Mouse (Mus musculus) heart, embryonic 16.5 days (tissue): Measurements from ENCODE around the gene Ccdc188. TPM values are rescaled to one million over a fixed set of nuclear protein-coding genes. Genes with fewer than 3 reads are reported as not detected.
"Not testable (repeated sequence)": the region's sequence is repeated elsewhere in the genome, so short reads cannot be mapped to it uniquely, and the experiment has no call there.

Source experiments
- ATAC-seq: fragments of 200-750 bp; cut with Nextera tagmentation; replicated peaks from 2 replicates; pipeline ENCODE4 v1.8.0; 2017; ENCODE audit warnings: moderate number of reproducible peaks; ENCODE audit not compliant: insufficient read depth, low FRiP score; ENCODE audit errors: extremely low read depth
- H3K27ac ChIP-seq: fragments of 300-500 bp; sonication (generic); 2 replicates; pipeline ENCODE4 v1.5.1; 2014; ENCODE audit warnings: mild to moderate bottlenecking, low read length, control low read depth, moderate library complexity
- H3K27me3 ChIP-seq: fragments of 300-500 bp; sonication (generic); 2 replicates; pipeline ENCODE4 v1.6.1; 2014; ENCODE audit warnings: low read length, mixed read lengths; ENCODE audit not compliant: control insufficient read depth, insufficient read depth
- H3K36me3 ChIP-seq: fragments of 300-500 bp; sonication (generic); 2 replicates; pipeline ENCODE4 v1.6.1; 2014; ENCODE audit not compliant: control insufficient read depth, insufficient read depth
- H3K4me1 ChIP-seq: fragments of 300-500 bp; sonication (generic); 2 replicates; pipeline ENCODE4 v1.6.1; 2014; ENCODE audit warnings: low read length, mixed read lengths; ENCODE audit not compliant: control insufficient read depth, insufficient read depth
- H3K4me2 ChIP-seq: fragments of 300-500 bp; sonication (generic); 2 replicates; pipeline ENCODE4 v1.6.1; 2014; ENCODE audit warnings: low read depth, mild to moderate bottlenecking, control low read depth, low read length
- H3K4me3 ChIP-seq: fragments of 300-500 bp; sonication (generic); 2 replicates; pipeline ENCODE4 v1.5.1; 2014; ENCODE audit warnings: mild to moderate bottlenecking, control low read depth, low read length
- H3K9ac ChIP-seq: fragments of 300-500 bp; sonication (generic); 2 replicates; pipeline ENCODE4 v1.6.1; 2014; ENCODE audit warnings: low read length, control low read depth
- H3K9me3 ChIP-seq: fragments of 300-500 bp; sonication (generic); replicated peaks from 2 replicates; pipeline ENCODE4 v1.6.1; 2016; ENCODE audit warnings: low read length; ENCODE audit not compliant: control insufficient read depth
- WGBS: fragments of 180-500 bp; shearing (Covaris S2); extraction: QIAGEN DNeasy Blood & Tissue Kit; methylation state at CpG from one replicate; pipeline ENCODE4 v1.1.7; 2014; 5-methylcytosine and 5-hydroxymethylcytosine counted together
- polyA plus RNA-seq: library from polyadenylated mRNA; unstranded; fragments of >200 nt; fragmentation: Nextera tagmentation; extraction: Ambion mirVana; gene quantifications from 2 replicates; pipeline ENCODE4 v1.2.1, GENCODE M21; 2015

Gene Ccdc188
- polyA plus RNA-seq, 1 experiment from 2014 or later, result not detected

DNA sequence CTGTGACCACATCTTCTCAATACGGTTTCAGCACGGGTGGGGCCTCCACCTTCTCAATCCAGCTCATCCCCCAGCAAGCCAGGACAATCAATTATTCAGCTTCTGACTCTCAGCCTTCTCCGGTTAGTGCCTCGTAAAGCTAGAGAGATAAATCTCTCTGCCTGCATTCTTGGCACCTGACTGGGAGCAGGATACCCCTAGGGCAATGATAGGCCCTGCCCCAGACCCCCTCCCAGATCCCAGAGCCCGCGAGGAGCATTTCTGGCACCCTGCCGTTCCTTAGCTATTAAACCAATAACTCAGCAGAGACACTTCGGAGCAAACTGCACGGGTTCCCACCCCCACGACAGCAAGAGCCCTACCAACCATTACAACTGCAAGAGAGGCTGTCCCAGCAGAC lies 36.3 kb upstream of the Ccdc188 start:
- Histone ChIP-seq H3K4me3 (no peak overlapping the region), H3K4me2 (no peak overlapping the region), H3K4me1 (peaks cover 3% of the 10 kb centered on the region), H3K9ac (no peak overlapping the region), H3K27ac (no peak overlapping the region), H3K9me3 (no peaks in the 10 kb centered on the region), H3K36me3 (no peaks in the 10 kb centered on the region), H3K27me3 (0 out of 2 replicates have a peak, but pooled peaks cover 2% of the 10 kb centered on the region)
- WGBS, result 49% methylated on average over 10 of the region's 10 CpGs
- no peak for ATAC-seq

GRCm38 (mm10) chr16:18182766-18183165 lies 34.9 kb upstream of the Ccdc188 start:
- Histone ChIP-seq H3K27me3 (no peaks in the 10 kb centered on the region), H3K4me1 (peaks cover 15% of the 10 kb centered on the region), H3K27ac (no peak overlapping the region), H3K9me3 (no peaks in the 10 kb centered on the region), H3K4me2 (no peak overlapping the region), H3K36me3 (no peaks in the 10 kb centered on the region), H3K9ac (no peak overlapping the region), H3K4me3 (no peak overlapping the region)
- ATAC-seq, result no peak
- 77% methylated on average over 8 of the region's 8 CpGs for WGBS

DNA sequence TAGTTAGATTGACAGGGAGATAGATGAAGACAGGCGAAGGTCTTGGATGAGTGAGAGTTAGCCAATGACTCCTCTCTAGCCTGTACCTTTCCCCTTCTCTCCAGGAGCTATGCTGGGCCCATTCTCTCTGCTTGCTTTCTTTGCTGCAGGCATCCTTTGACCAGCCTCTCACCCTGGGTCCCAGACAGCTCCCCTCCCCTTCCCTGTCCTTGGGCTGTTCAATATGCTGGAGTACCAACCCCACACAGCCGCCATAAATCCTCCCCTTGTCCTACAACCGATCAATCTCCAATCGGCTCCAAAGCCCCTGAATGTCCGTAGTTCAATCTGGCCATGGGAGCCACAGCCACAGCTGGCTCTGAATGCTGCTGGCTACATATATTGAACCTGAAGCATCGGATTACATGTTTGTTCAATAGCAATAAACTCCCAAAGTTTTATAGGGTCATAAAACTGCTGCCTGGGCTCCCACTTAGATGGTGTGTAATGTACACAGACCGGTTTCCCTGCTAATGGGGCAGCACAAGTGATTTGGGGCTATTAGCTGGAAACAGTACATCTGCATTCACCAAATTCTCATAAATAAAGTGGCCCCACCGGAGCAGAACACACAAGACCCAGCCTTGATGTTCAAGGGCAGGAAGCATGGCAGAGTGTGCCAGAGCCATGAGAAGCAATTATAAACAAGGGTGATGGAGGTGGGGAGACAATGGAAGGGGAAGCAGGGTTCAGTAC lies 31.8 kb upstream of the Ccdc188 start:
- H3K27me3 ChIP-seq, result no peaks in the 10 kb centered on the region
- H3K4me2 ChIP-seq, result no peak overlapping the region
- H3K9ac ChIP-seq, result no peak overlapping the region
- 92% methylated on average over 8 of the region's 8 CpGs for WGBS
- peaks cover 7% of the 10 kb centered on the region for H3K9me3 ChIP-seq
- no peak overlapping the region for H3K27ac ChIP-seq
- peaks cover 15% of the 10 kb centered on the region for H3K4me1 ChIP-seq
- no peak for ATAC-seq
- no peak overlapping the region for H3K4me3 ChIP-seq
- no peaks in the 10 kb centered on the region for H3K36me3 ChIP-seq

- ATAC-seq, result no peak
These were observed 30.9 kb upstream of the Ccdc188 start for GRCm38 (mm10) chr16:18186798-18187197.

GRCm38 (mm10) chr16:18187221-18187620 lies 30.5 kb upstream of the Ccdc188 start:
- Histone ChIP-seq H3K27me3 (no peaks in the 10 kb centered on the region), H3K27ac (peak overlapping the region; percentile 41), H3K4me3 (no peak overlapping the region), H3K36me3 (no peaks in the 10 kb centered on the region), H3K9ac (no peak overlapping the region), H3K4me2 (no peak overlapping the region), H3K4me1 (peaks cover 12% of the 10 kb centered on the region), H3K9me3 (peaks cover 7% of the 10 kb centered on the region)
- ATAC-seq, result no peak
- WGBS, result 40% methylated on average over 3 of the region's 3 CpGs

More at GRCm38 (mm10) chr16:18186798-18187197, 30.9 kb upstream of the Ccdc188 start:
- Histone ChIP-seq H3K9ac (no peak overlapping the region), H3K36me3 (no peaks in the 10 kb centered on the region), H3K27ac (peak overlapping the region; percentile 41), H3K4me1 (peaks cover 12% of the 10 kb centered on the region), H3K4me2 (no peak overlapping the region), H3K4me3 (no peak overlapping the region), H3K27me3 (no peaks in the 10 kb centered on the region), H3K9me3 (peaks cover 7% of the 10 kb centered on the region)
- 41% methylated on average over 4 of the region's 4 CpGs for WGBS

DNA sequence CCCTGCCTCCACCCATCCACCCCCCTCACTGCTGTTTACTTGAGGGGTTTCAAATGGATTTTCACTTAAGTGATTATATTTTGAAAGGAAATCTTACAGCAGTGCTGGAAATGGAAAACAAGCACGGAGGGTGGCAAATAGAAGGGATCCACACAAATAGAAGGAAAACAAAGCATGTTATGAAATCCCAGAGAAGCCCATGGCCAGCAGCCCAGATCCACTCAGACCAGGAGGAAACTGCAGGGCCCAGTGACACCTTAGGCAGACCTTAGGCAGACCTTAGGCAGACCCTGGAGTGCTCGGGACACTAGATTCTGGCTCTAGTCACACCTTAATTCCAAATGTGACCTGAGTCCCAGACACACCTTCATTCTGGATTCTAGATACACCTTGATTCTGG lies 26.7 kb upstream of the Ccdc188 start:
- Histone ChIP-seq H3K4me1 (peaks cover 12% of the 10 kb centered on the region), H3K4me3 (no peak overlapping the region), H3K9me3 (peaks cover 7% of the 10 kb centered on the region), H3K4me2 (no peak overlapping the region), H3K9ac (no peak overlapping the region), H3K27me3 (no peaks in the 10 kb centered on the region; the same call in 1 of the 2 replicates), H3K36me3 (no peaks in the 10 kb centered on the region), H3K27ac (no peak overlapping the region)
- no peak for ATAC-seq
- WGBS, result 79% methylated on average over 2 of the region's 2 CpGs

GRCm38 (mm10) chr16:18194208-18194985 lies 23.3 kb upstream of the Ccdc188 start:
- no peaks in the 10 kb centered on the region for H3K9me3 ChIP-seq
- ATAC-seq, result no peak
- no peak overlapping the region for H3K4me3 ChIP-seq
- no peak overlapping the region for H3K4me2 ChIP-seq
- H3K27me3 ChIP-seq, result no peaks in the 10 kb centered on the region; the same call in 1 of the 2 replicates
- no peak overlapping the region for H3K27ac ChIP-seq
- H3K4me1 ChIP-seq, result no peaks in the 10 kb centered on the region; the same call in 1 of the 2 replicates
- H3K9ac ChIP-seq, result no peak overlapping the region
- H3K36me3 ChIP-seq, result no peaks in the 10 kb centered on the region
- WGBS, result 69% methylated on average over 15 of the region's 15 CpGs

- ATAC-seq, result no peak; the same call in 1 of the 2 replicates
- WGBS, result 54% methylated on average over 5 of the region's 5 CpGs
- Histone ChIP-seq H3K4me1 (no peaks in the 10 kb centered on the region; the same call in 1 of the 2 replicates), H3K4me3 (no peak overlapping the region), H3K9me3 (no peaks in the 10 kb centered on the region), H3K27me3 (no peaks in the 10 kb centered on the region; the same call in 1 of the 2 replicates), H3K27ac (no peak overlapping the region), H3K9ac (no peak overlapping the region; the same call in 1 of the 2 replicates), H3K36me3 (no peaks in the 10 kb centered on the region), H3K4me2 (no peak overlapping the region)
These were observed 22.6 kb upstream of the Ccdc188 start for GRCm38 (mm10) chr16:18195068-18195467.

- 57% methylated on average over 3 of the region's 3 CpGs for WGBS
- H3K36me3 ChIP-seq, H3K4me1 ChIP-seq, H3K9ac ChIP-seq, H3K27me3 ChIP-seq, H3K27ac ChIP-seq, H3K9me3 ChIP-seq, H3K4me2 ChIP-seq, ATAC-seq, H3K4me3 ChIP-seq: not testable (repeated sequence)
These were observed 22.1 kb upstream of the Ccdc188 start for GRCm38 (mm10) chr16:18195561-18195960.
